Mouse (Mus musculus): ENCODE data around the gene Gulp1. TPM values are rescaled to one million over a fixed set of nuclear protein-coding genes. Genes with fewer than 3 reads are reported as not detected.

The Gulp1 gene
- total and polyA plus RNA-seq, 2 experiments from 2014 or later, result 6.4 to 12.2 TPM

- no peak for TF ChIP-seq CTCF (IDR thresholded peaks at IDR 0.05; ENCODE audit: low read depth)
- Histone ChIP-seq H3K4me1 (ENCODE audit: insufficient read depth, low read length) (no peaks in the 10 kb centered on the region), H3K27ac (no peak overlapping the region), H3K4me3 (ENCODE audit: low read length) (no peak overlapping the region), H3K4me2 (ENCODE audit: low read depth, low read length) (no peak overlapping the region), H3K36me3 (ENCODE audit: insufficient read depth, low read length) (no peaks in the 10 kb centered on the region), H3K9ac (replicated peaks; ENCODE audit: low read length) (no peak overlapping the region), H3K27me3 (ENCODE audit: insufficient read depth, low read length) (no peaks in the 10 kb centered on the region), H3K9me3 (ENCODE audit: low read length) (no peaks in the 10 kb centered on the region)
- WGBS, result 41% methylated on average over 6 of the region's 6 CpGs
- no peak for DNase-seq (ENCODE audit: low spot score)
- ATAC-seq, result no peak
Measured at GRCm38 (mm10) chr1:44683723-44684122, 132.4 kb downstream of the Gulp1 start.

DNA sequence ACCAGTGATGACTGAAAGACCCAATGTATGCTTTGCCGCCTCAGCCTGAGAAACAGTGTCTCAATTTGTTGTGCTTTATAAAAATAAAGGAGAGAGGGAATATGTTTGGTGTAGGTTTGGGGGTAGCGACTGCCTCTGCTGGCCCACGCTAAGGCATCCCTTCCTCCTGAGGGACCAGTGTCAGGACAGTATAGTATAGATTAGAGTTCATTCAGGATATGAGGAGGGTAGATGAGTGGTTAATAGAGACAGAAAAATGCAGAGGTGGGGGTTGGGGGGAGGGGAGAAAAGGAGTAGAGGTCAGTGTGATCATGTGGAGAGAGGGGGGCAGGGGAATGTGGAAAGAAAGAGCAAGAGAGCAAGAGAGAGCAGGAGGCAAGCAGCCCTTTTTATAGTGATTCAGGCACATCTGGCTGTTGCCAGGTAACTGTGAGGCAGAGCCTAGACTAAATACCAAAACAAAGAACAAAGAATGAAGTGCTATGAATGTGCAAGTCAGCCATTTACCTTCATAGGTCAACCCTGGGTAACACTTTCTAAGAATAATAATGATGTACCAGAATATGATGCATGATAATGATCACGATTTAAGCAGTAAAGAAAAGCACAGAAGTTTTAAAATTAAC lies 169.6 kb downstream of the Gulp1 start:
- no peak for TF ChIP-seq CTCF (IDR thresholded peaks at IDR 0.05; ENCODE audit: low read depth)
- WGBS, result 48% methylated on average over 4 of the region's 4 CpGs
- H3K4me1 ChIP-seq (ENCODE audit: insufficient read depth, low read length), result no peaks in the 10 kb centered on the region

DNA sequence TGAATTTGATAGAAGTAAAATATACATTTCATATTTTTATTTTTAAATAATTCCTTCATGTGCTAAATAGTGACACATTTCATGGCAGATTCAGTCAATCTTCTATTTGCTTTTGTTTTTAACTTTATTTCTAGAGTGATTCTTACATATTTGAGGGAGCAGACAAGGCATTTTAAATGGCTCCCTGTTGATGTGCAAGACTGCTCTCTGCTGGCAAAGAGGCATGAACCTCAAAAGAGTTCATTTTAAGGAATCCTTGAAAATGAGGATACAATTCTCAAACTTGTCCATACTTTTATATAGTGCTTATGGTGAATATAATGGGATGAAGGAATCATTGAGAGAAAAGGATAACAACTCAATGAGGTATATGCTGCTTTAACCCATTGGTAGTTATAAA lies 189.9 kb downstream of the Gulp1 start:
- Histone ChIP-seq H3K4me2 (ENCODE audit: low read depth, low read length) (no peak overlapping the region), H3K27me3 (ENCODE audit: insufficient read depth, low read length) (no peaks in the 10 kb centered on the region), H3K4me3 (ENCODE audit: low read length) (no peak overlapping the region), H3K4me1 (ENCODE audit: insufficient read depth, low read length) (no peaks in the 10 kb centered on the region), H3K9me3 (ENCODE audit: low read length) (no peaks in the 10 kb centered on the region), H3K36me3 (ENCODE audit: insufficient read depth, low read length) (no peaks in the 10 kb centered on the region), H3K9ac (replicated peaks; ENCODE audit: low read length) (no peak overlapping the region), H3K27ac (no peak overlapping the region)
- DNase-seq (ENCODE audit: low spot score) (peak; percentile 74), ATAC-seq (no peak)
- TF ChIP-seq CTCF (IDR thresholded peaks at IDR 0.05; ENCODE audit: low read depth), result peak; percentile 68

More for the DNA sequence above, 169.6 kb downstream of the Gulp1 start:
- peak; percentile 45; the same call in 1 of the 2 replicates for ATAC-seq
- Histone ChIP-seq H3K27me3 (ENCODE audit: insufficient read depth, low read length) (no peaks in the 10 kb centered on the region), H3K36me3 (ENCODE audit: insufficient read depth, low read length) (no peaks in the 10 kb centered on the region), H3K27ac (no peak overlapping the region), H3K9me3 (ENCODE audit: low read length) (no peaks in the 10 kb centered on the region), H3K9ac (replicated peaks; ENCODE audit: low read length) (no peak overlapping the region), H3K4me2 (ENCODE audit: low read depth, low read length) (no peak overlapping the region), H3K4me3 (ENCODE audit: low read length) (no peak overlapping the region)
- no peak for DNase-seq (ENCODE audit: low spot score)

- no peaks in the 10 kb centered on the region for H3K9me3 ChIP-seq (ENCODE audit: low read length)
- H3K27me3 ChIP-seq (ENCODE audit: insufficient read depth, low read length), result no peaks in the 10 kb centered on the region
- H3K4me1 ChIP-seq (ENCODE audit: insufficient read depth, low read length), result no peaks in the 10 kb centered on the region
- H3K27ac ChIP-seq, result no peak overlapping the region
- no peak overlapping the region for H3K4me2 ChIP-seq (ENCODE audit: low read depth, low read length)
- no peak overlapping the region for H3K4me3 ChIP-seq (ENCODE audit: low read length)
- DNase-seq (ENCODE audit: low spot score) (peak; percentile 76), ATAC-seq (no peak)
- H3K36me3 ChIP-seq (ENCODE audit: insufficient read depth, low read length), result no peaks in the 10 kb centered on the region
- no peak overlapping the region for H3K9ac ChIP-seq (replicated peaks; ENCODE audit: low read length)
- WGBS, result 3% methylated on average over 2 of the region's 2 CpGs
- TF ChIP-seq CTCF (IDR thresholded peaks at IDR 0.05; ENCODE audit: low read depth), result peak; percentile 81
Measured at GRCm38 (mm10) chr1:44745711-44746110, 194.4 kb downstream of the Gulp1 start.

GRCm38 (mm10) chr1:44750731-44751730 lies 199.7 kb downstream of the Gulp1 start:
- no peak overlapping the region for H3K27ac ChIP-seq
- TF ChIP-seq CTCF (IDR thresholded peaks at IDR 0.05; ENCODE audit: low read depth), result no peak

DNA sequence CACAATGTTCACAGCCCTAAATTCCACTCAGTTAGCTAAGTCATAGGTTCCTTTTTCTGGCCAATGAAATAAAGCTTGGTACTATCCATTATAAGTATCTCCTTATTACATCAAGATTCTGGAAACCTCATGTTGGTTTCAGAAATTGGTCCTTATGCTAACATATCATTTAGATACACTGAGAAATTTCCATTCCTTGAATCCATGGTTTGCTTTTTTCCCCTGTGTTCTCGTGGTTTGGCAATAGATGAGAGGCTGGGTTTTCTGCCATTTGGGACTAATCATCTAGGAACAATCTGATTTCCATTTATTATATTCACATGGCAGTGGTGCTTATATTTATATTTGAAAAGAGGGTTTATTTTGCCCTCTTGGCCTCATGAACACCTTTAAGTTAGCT lies 226.9 kb downstream of the Gulp1 start:
- H3K4me3 ChIP-seq (ENCODE audit: low read length), result no peak overlapping the region
- no peak overlapping the region for H3K9ac ChIP-seq (replicated peaks; ENCODE audit: low read length)
- no peaks in the 10 kb centered on the region for H3K36me3 ChIP-seq (ENCODE audit: insufficient read depth, low read length)
- H3K9me3 ChIP-seq (ENCODE audit: low read length), result no peaks in the 10 kb centered on the region
- 66% methylated on average over 1 of the region's 1 CpGs for WGBS
- no peak overlapping the region for H3K4me2 ChIP-seq (ENCODE audit: low read depth, low read length)
- no peak for ATAC-seq
- DNase-seq (ENCODE audit: low spot score), result no peak
- no peaks in the 10 kb centered on the region for H3K27me3 ChIP-seq (ENCODE audit: insufficient read depth, low read length)
- H3K4me1 ChIP-seq (ENCODE audit: insufficient read depth, low read length), result no peaks in the 10 kb centered on the region
- no peak for TF ChIP-seq CTCF (IDR thresholded peaks at IDR 0.05; ENCODE audit: low read depth)
- H3K27ac ChIP-seq, result no peak overlapping the region

More at GRCm38 (mm10) chr1:44750731-44751730, 199.7 kb downstream of the Gulp1 start:
- no peaks in the 10 kb centered on the region for H3K4me1 ChIP-seq (ENCODE audit: insufficient read depth, low read length)
- no peak for DNase-seq (ENCODE audit: low spot score)
- WGBS, result 86% methylated on average over 5 of the region's 5 CpGs
- ATAC-seq, result no peak
- H3K27me3 ChIP-seq (ENCODE audit: insufficient read depth, low read length), result no peaks in the 10 kb centered on the region
- no peaks in the 10 kb centered on the region for H3K9me3 ChIP-seq (ENCODE audit: low read length)
- H3K36me3 ChIP-seq (ENCODE audit: insufficient read depth, low read length), result no peaks in the 10 kb centered on the region
- no peak overlapping the region for H3K4me3 ChIP-seq (ENCODE audit: low read length)
- no peak overlapping the region for H3K9ac ChIP-seq (replicated peaks; ENCODE audit: low read length)
- no peak overlapping the region for H3K4me2 ChIP-seq (ENCODE audit: low read depth, low read length)

Data from hindbrain, postnatal 0 days (tissue).